Mouse (Mus musculus): ENCODE results near the gene Dpf1.

- TF ChIP-seq CTCF (IDR thresholded peaks at IDR 0.05; ENCODE audit: low read depth) = no peak
- TF ChIP-seq EP300 (IDR thresholded peaks at IDR 0.05; ENCODE audit: low read depth) = no peak
Observed at GRCm38 (mm10) chr7:29294111-29294761, 9.5 kb upstream of the Dpf1 start.

All from heart, postnatal 0 days (tissue).